Mouse (Mus musculus): Measurements from ENCODE around the gene Setx. TPM values are rescaled to one million over a fixed set of nuclear protein-coding genes. Genes with fewer than 3 reads are reported as not detected.

Setx gene
- polyA plus RNA-seq, 1 experiment from 2014 or later: 11.8 TPM

GRCm38 (mm10) chr2:29181111-29181510, 57.1 kb downstream of the Setx start:
- 86% methylated on average over 2 of the region's 2 CpGs for WGBS
- Histone ChIP-seq H3K27me3 (ENCODE audit: low read depth, poor library complexity, severe bottlenecking) (no peaks in the 10 kb centered on the region), H3K4me3 (no peak overlapping the region), H3K4me1 (peaks cover 3% of the 10 kb centered on the region), H3K9me3 (replicated peaks) (no peaks in the 10 kb centered on the region), H3K27ac (replicated peaks) (no peak overlapping the region), H3K36me3 (peaks cover 61% of the 10 kb centered on the region)
- DNase-seq (ENCODE audit: low spot score): no peak

GRCm38 (mm10) chr2:29183266-29183924, 59.4 kb downstream of the Setx start:
- Histone ChIP-seq H3K9me3 (replicated peaks) (no peaks in the 10 kb centered on the region), H3K4me1 (peaks cover 12% of the 10 kb centered on the region), H3K4me3 (no peak overlapping the region), H3K27me3 (ENCODE audit: low read depth, poor library complexity, severe bottlenecking) (no peaks in the 10 kb centered on the region), H3K27ac (replicated peaks) (no peak overlapping the region), H3K36me3 (peaks cover 38% of the 10 kb centered on the region)
- WGBS: 83% methylated on average over 6 of the region's 6 CpGs
- DNase-seq (ENCODE audit: low spot score): no peak

- Histone ChIP-seq H3K36me3 (peaks cover 10% of the 10 kb centered on the region), H3K27ac (replicated peaks) (no peak overlapping the region), H3K4me1 (peaks cover 13% of the 10 kb centered on the region), H3K9me3 (replicated peaks) (no peaks in the 10 kb centered on the region), H3K4me3 (no peak overlapping the region), H3K27me3 (ENCODE audit: low read depth, poor library complexity, severe bottlenecking) (no peaks in the 10 kb centered on the region)
- 37% methylated on average over 6 of the region's 6 CpGs for WGBS
- DNase-seq (ENCODE audit: low spot score): no peak
These were observed 62.2 kb downstream of the Setx start for GRCm38 (mm10) chr2:29186209-29186608.

- no peak for DNase-seq (ENCODE audit: low spot score)
- WGBS: 90% methylated on average over 7 of the region's 7 CpGs
- H3K36me3 ChIP-seq: no peaks in the 10 kb centered on the region
- peaks cover 45% of the 10 kb centered on the region for H3K4me1 ChIP-seq
- no peak overlapping the region for H3K27ac ChIP-seq (replicated peaks)
- no peaks in the 10 kb centered on the region for H3K9me3 ChIP-seq (replicated peaks)
- H3K27me3 ChIP-seq (ENCODE audit: low read depth, poor library complexity, severe bottlenecking): peaks cover 9% of the 10 kb centered on the region
- no peak overlapping the region for H3K4me3 ChIP-seq
These were observed 66.4 kb downstream of the Setx start for GRCm38 (mm10) chr2:29190392-29190791.

GRCm38 (mm10) chr2:29191216-29192215, 67.5 kb downstream of the Setx start:
- Histone ChIP-seq H3K9me3 (replicated peaks) (no peaks in the 10 kb centered on the region), H3K4me3 (no peak overlapping the region), H3K27me3 (ENCODE audit: low read depth, poor library complexity, severe bottlenecking) (peaks cover 20% of the 10 kb centered on the region), H3K4me1 (peaks cover 45% of the 10 kb centered on the region), H3K27ac (replicated peaks) (no peak overlapping the region), H3K36me3 (no peaks in the 10 kb centered on the region)
- DNase-seq (ENCODE audit: low spot score): no peak
- WGBS: 81% methylated on average over 10 of the region's 10 CpGs

- no peak overlapping the region for H3K27ac ChIP-seq (replicated peaks)
- 85% methylated on average over 8 of the region's 8 CpGs for WGBS
- DNase-seq (ENCODE audit: low spot score): no peak
- peaks cover 41% of the 10 kb centered on the region for H3K4me1 ChIP-seq
- no peaks in the 10 kb centered on the region for H3K9me3 ChIP-seq (replicated peaks)
- H3K4me3 ChIP-seq: no peak overlapping the region
- H3K27me3 ChIP-seq (ENCODE audit: low read depth, poor library complexity, severe bottlenecking): peaks cover 32% of the 10 kb centered on the region
- H3K36me3 ChIP-seq: no peaks in the 10 kb centered on the region
These were observed 68.8 kb downstream of the Setx start for GRCm38 (mm10) chr2:29192629-29193278.

- H3K4me1 ChIP-seq: peaks cover 41% of the 10 kb centered on the region
- H3K27ac ChIP-seq (replicated peaks): 0 out of 2 replicates have a peak overlapping the region, but pooled peaks have one; percentile 10
- H3K27me3 ChIP-seq (ENCODE audit: low read depth, poor library complexity, severe bottlenecking): peaks cover 41% of the 10 kb centered on the region
- H3K9me3 ChIP-seq (replicated peaks): no peaks in the 10 kb centered on the region
- no peak for DNase-seq (ENCODE audit: low spot score)
- H3K4me3 ChIP-seq: peak overlapping the region; percentile 67
- no peaks in the 10 kb centered on the region for H3K36me3 ChIP-seq
- 18% methylated on average over 16 of the region's 16 CpGs for WGBS
These were observed 70.0 kb downstream of the Setx start for GRCm38 (mm10) chr2:29193819-29194546.

GRCm38 (mm10) chr2:29194547-29195463, 70.8 kb downstream of the Setx start:
- H3K4me3 ChIP-seq: peak overlapping the region; percentile 67
- H3K27me3 ChIP-seq (ENCODE audit: low read depth, poor library complexity, severe bottlenecking): peaks cover 41% of the 10 kb centered on the region
- peak overlapping the region; percentile 70 for H3K27ac ChIP-seq (replicated peaks)
- WGBS: under 1% methylated on average over 61 of the region's 61 CpGs
- H3K36me3 ChIP-seq: no peaks in the 10 kb centered on the region
- H3K9me3 ChIP-seq (replicated peaks): no peaks in the 10 kb centered on the region
- peaks cover 41% of the 10 kb centered on the region for H3K4me1 ChIP-seq
- peak; percentile 87 for DNase-seq (ENCODE audit: low spot score)

- Histone ChIP-seq H3K4me3 (no peak overlapping the region), H3K9me3 (replicated peaks) (no peaks in the 10 kb centered on the region), H3K36me3 (no peaks in the 10 kb centered on the region), H3K27me3 (ENCODE audit: low read depth, poor library complexity, severe bottlenecking) (peaks cover 41% of the 10 kb centered on the region), H3K27ac (replicated peaks) (no peak overlapping the region), H3K4me1 (peaks cover 37% of the 10 kb centered on the region)
- 75% methylated on average over 12 of the region's 12 CpGs for WGBS
- no peak for DNase-seq (ENCODE audit: low spot score)
These were observed 72.9 kb downstream of the Setx start for GRCm38 (mm10) chr2:29196844-29197243.

GRCm38 (mm10) chr2:29198446-29198845, 74.5 kb downstream of the Setx start:
- no peak for DNase-seq (ENCODE audit: low spot score)

GRCm38 (mm10) chr2:29199909-29200308, 75.9 kb downstream of the Setx start:
- H3K27me3 ChIP-seq (ENCODE audit: low read depth, poor library complexity, severe bottlenecking): peaks cover 42% of the 10 kb centered on the region

More at GRCm38 (mm10) chr2:29198446-29198845, 74.5 kb downstream of the Setx start:
- WGBS: 77% methylated on average over 5 of the region's 5 CpGs
- Histone ChIP-seq H3K4me1 (peaks cover 39% of the 10 kb centered on the region), H3K9me3 (replicated peaks) (no peaks in the 10 kb centered on the region), H3K4me3 (no peak overlapping the region), H3K27ac (replicated peaks) (no peak overlapping the region), H3K27me3 (ENCODE audit: low read depth, poor library complexity, severe bottlenecking) (peaks cover 41% of the 10 kb centered on the region), H3K36me3 (no peaks in the 10 kb centered on the region)

More at GRCm38 (mm10) chr2:29199909-29200308, 75.9 kb downstream of the Setx start:
- WGBS: 8% methylated on average over 3 of the region's 3 CpGs
- Histone ChIP-seq H3K4me3 (no peak overlapping the region), H3K36me3 (no peaks in the 10 kb centered on the region), H3K4me1 (peaks cover 24% of the 10 kb centered on the region), H3K9me3 (replicated peaks) (no peaks in the 10 kb centered on the region), H3K27ac (replicated peaks) (no peak overlapping the region)
- peak; percentile 48 for DNase-seq (ENCODE audit: low spot score)
